Mouse (Mus musculus) erythroblast, embryonic 14.5 days (primary cell): ENCODE measurements around the gene Nup214.

Source experiments
- GATA1 ChIP-seq: IDR thresholded peaks from 2 replicates; pipeline ENCODE4 v1.6.1; 2012; ENCODE audit warnings: low read length, inconsistent platforms, mixed read lengths
- TAL1 ChIP-seq: IDR thresholded peaks from 3 replicates; pipeline ENCODE4 v1.6.1; 2012; ENCODE audit warnings: low read length, inconsistent platforms, mixed read lengths

GRCm38 (mm10) chr2:32020229-32020628 lies 46.0 kb downstream of the Nup214 start:
- TF ChIP-seq GATA1 (no peak), TAL1 (no peak)
